Mouse (Mus musculus) stomach, embryonic 16.5 days (tissue): Measurements from ENCODE around the gene Mob3a. TPM values are rescaled to one million over a fixed set of nuclear protein-coding genes. Genes with fewer than 3 reads are reported as not detected.

Experiments used
- ATAC-seq: fragments of 200-750 bp; cut with Nextera tagmentation; 2 replicates; pipeline ENCODE4 v1.8.0; 2017; ENCODE audit warnings: moderate number of reproducible peaks, moderate TSS enrichment; ENCODE audit not compliant: insufficient read depth, low FRiP score
- H3K27ac ChIP-seq: fragments of 300-500 bp; sonication (generic); 2 replicates; pipeline ENCODE4 v1.5.1; 2014; ENCODE audit warnings: low read length
- H3K27me3 ChIP-seq: fragments of 300-500 bp; sonication (generic); 2 replicates; pipeline ENCODE4 v1.6.1; 2014; ENCODE audit warnings: low read length, control low read depth, mixed read lengths; ENCODE audit not compliant: control insufficient read depth, insufficient read depth
- H3K36me3 ChIP-seq: fragments of 300-500 bp; sonication (generic); 2 replicates; pipeline ENCODE4 v1.6.1; 2014; ENCODE audit warnings: low read length; ENCODE audit not compliant: control insufficient read depth, insufficient read depth
- H3K4me1 ChIP-seq: fragments of 300-500 bp; sonication (generic); 2 replicates; pipeline ENCODE4 v1.6.1; 2014; ENCODE audit warnings: low read length, control low read depth, mixed read lengths; ENCODE audit not compliant: control insufficient read depth, insufficient read depth
- H3K4me2 ChIP-seq: fragments of 300-500 bp; sonication (generic); 2 replicates; pipeline ENCODE4 v1.6.1; 2014; ENCODE audit warnings: low read depth, low read length, mixed read lengths
- H3K4me3 ChIP-seq: fragments of 300-500 bp; sonication (generic); replicated peaks from 2 replicates; pipeline ENCODE4 v1.5.1; 2014; ENCODE audit warnings: mild to moderate bottlenecking, low read length
- H3K9ac ChIP-seq: fragments of 300-500 bp; sonication (generic); 2 replicates; pipeline ENCODE4 v1.6.1; 2014; ENCODE audit warnings: low read length
- H3K9me3 ChIP-seq: fragments of 300-500 bp; sonication (generic); replicated peaks from 2 replicates; pipeline ENCODE4 v1.6.1; 2016; ENCODE audit warnings: low read length, control low read depth; ENCODE audit not compliant: control insufficient read depth
- WGBS: fragments of 180-500 bp; shearing (Covaris S2); extraction: QIAGEN DNeasy Blood & Tissue Kit; methylation state at CpG from one replicate; pipeline ENCODE4 v1.1.7; 2014; 5-methylcytosine and 5-hydroxymethylcytosine counted together
- polyA plus RNA-seq: library from polyadenylated mRNA; unstranded; fragments of >200 nt; fragmentation: Nextera tagmentation; extraction: Ambion mirVana; gene quantifications from 2 replicates; pipeline ENCODE4 v1.2.1, GENCODE M21; 2015

The Mob3a gene
- 51.6 and 57.5 TPM in 2 replicates for polyA plus RNA-seq

- Histone ChIP-seq H3K36me3 (no peaks in the 10 kb centered on the region), H3K4me2 (peak within 1 kb of the TSS; percentile 78), H3K4me3 (peak within 1 kb of the TSS; percentile 69), H3K27me3 (no peaks in the 10 kb centered on the region), H3K9me3 (no peaks in the 10 kb centered on the region), H3K4me1 (peaks cover 23% of the 10 kb centered on the region), H3K27ac (peak within 1 kb of the TSS; percentile 82), H3K9ac (peak within 1 kb of the TSS; percentile 79)
- WGBS: under 1% methylated on average over 59 of the region's 59 CpGs
- peak; percentile 96 for ATAC-seq
These were observed at the start of gene Mob3a, which contains the start of gene Izumo4 for GRCm38 (mm10) chr10:80701721-80702535. TSS of gene Mob3a (minus strand) at chr10:80701977. TSS of gene Izumo4 (plus strand) at chr10:80702184.

- peak overlapping the region; percentile 36 for H3K4me3 ChIP-seq
These were observed 49.5 kb upstream of the Mob3a start for GRCm38 (mm10) chr10:80751188-80751832.

GRCm38 (mm10) chr10:80748609-80749008, 46.8 kb upstream of the Mob3a start:
- WGBS: 6% methylated on average over 6 of the region's 6 CpGs

More at GRCm38 (mm10) chr10:80751188-80751832, 49.5 kb upstream of the Mob3a start:
- Histone ChIP-seq H3K4me1 (peaks cover 25% of the 10 kb centered on the region), H3K9ac (peak overlapping the region; percentile 65), H3K36me3 (no peaks in the 10 kb centered on the region), H3K4me2 (peak overlapping the region; percentile 55), H3K9me3 (no peaks in the 10 kb centered on the region), H3K27ac (peak overlapping the region; percentile 96), H3K27me3 (no peaks in the 10 kb centered on the region)
- peak; percentile 59 for ATAC-seq
- WGBS: 6% methylated on average over 16 of the region's 16 CpGs

GRCm38 (mm10) chr10:80747410-80747809, 45.6 kb upstream of the Mob3a start:
- Histone ChIP-seq H3K4me3 (no peak overlapping the region), H3K4me2 (no peak overlapping the region), H3K27me3 (no peaks in the 10 kb centered on the region), H3K36me3 (no peaks in the 10 kb centered on the region), H3K4me1 (peaks cover 20% of the 10 kb centered on the region), H3K9me3 (no peaks in the 10 kb centered on the region), H3K9ac (no peak overlapping the region), H3K27ac (no peak overlapping the region)
- WGBS: 17% methylated on average over 3 of the region's 3 CpGs
- no peak for ATAC-seq

More at GRCm38 (mm10) chr10:80748609-80749008, 46.8 kb upstream of the Mob3a start:
- H3K9me3 ChIP-seq: no peaks in the 10 kb centered on the region
- H3K4me2 ChIP-seq: no peak overlapping the region
- H3K27me3 ChIP-seq: no peaks in the 10 kb centered on the region
- H3K9ac ChIP-seq: no peak overlapping the region
- H3K4me1 ChIP-seq: peaks cover 19% of the 10 kb centered on the region
- H3K36me3 ChIP-seq: no peaks in the 10 kb centered on the region
- no peak for ATAC-seq
- H3K4me3 ChIP-seq: no peak overlapping the region
- H3K27ac ChIP-seq: no peak overlapping the region

GRCm38 (mm10) chr10:80744262-80744661, 42.5 kb upstream of the Mob3a start:
- Histone ChIP-seq H3K4me1 (peaks cover 24% of the 10 kb centered on the region), H3K4me3 (no peak overlapping the region), H3K9me3 (no peaks in the 10 kb centered on the region), H3K4me2 (0 out of 2 replicates have a peak overlapping the region, but pooled peaks have one; percentile 9), H3K9ac (no peak overlapping the region), H3K27me3 (no peaks in the 10 kb centered on the region), H3K36me3 (no peaks in the 10 kb centered on the region), H3K27ac (no peak overlapping the region)
- ATAC-seq: no peak
- 30% methylated on average over 5 of the region's 5 CpGs for WGBS

GRCm38 (mm10) chr10:80742180-80742978, 40.6 kb upstream of the Mob3a start, which contains the start of gene Ap3d1:
TSS of gene Ap3d1 (minus strand) at chr10:80742264.
- ATAC-seq: peak; percentile 100
- Histone ChIP-seq H3K4me3 (peak within 1 kb of the TSS; percentile 98), H3K9ac (peak within 1 kb of the TSS; percentile 95), H3K4me1 (peaks cover 20% of the 10 kb centered on the region), H3K4me2 (peak within 1 kb of the TSS; percentile 98), H3K9me3 (no peaks in the 10 kb centered on the region), H3K27me3 (no peaks in the 10 kb centered on the region), H3K36me3 (no peaks in the 10 kb centered on the region), H3K27ac (peak within 1 kb of the TSS; percentile 83)
- WGBS: 1% methylated on average over 25 of the region's 25 CpGs

- WGBS: under 1% methylated on average over 46 of the region's 46 CpGs
- H3K9me3 ChIP-seq: no peaks in the 10 kb centered on the region
These were observed 39.9 kb upstream of the Mob3a start for GRCm38 (mm10) chr10:80741634-80742179.

GRCm38 (mm10) chr10:80741146-80741545, 39.4 kb upstream of the Mob3a start:
- H3K27me3 ChIP-seq: no peaks in the 10 kb centered on the region
- H3K9me3 ChIP-seq: no peaks in the 10 kb centered on the region
- ATAC-seq: no peak
- peak overlapping the region; percentile 98 for H3K4me2 ChIP-seq
- H3K36me3 ChIP-seq: no peaks in the 10 kb centered on the region
- 18% methylated on average over 5 of the region's 5 CpGs for WGBS
- H3K4me1 ChIP-seq: peaks cover 20% of the 10 kb centered on the region
- peak overlapping the region; percentile 98 for H3K4me3 ChIP-seq
- peak overlapping the region; percentile 95 for H3K9ac ChIP-seq
- peak overlapping the region; percentile 83 for H3K27ac ChIP-seq

More at GRCm38 (mm10) chr10:80741634-80742179, 39.9 kb upstream of the Mob3a start:
- Histone ChIP-seq H3K27ac (peak overlapping the region; percentile 83), H3K4me1 (peaks cover 20% of the 10 kb centered on the region), H3K27me3 (no peaks in the 10 kb centered on the region), H3K4me2 (peak overlapping the region; percentile 98), H3K4me3 (peak overlapping the region; percentile 98), H3K9ac (peak overlapping the region; percentile 95), H3K36me3 (no peaks in the 10 kb centered on the region)
- ATAC-seq: no peak; the same call in 1 of the 2 replicates
